Mouse (Mus musculus): Measurements from ENCODE around the gene Ctsz. TPM values are rescaled to one million over a fixed set of nuclear protein-coding genes. Genes with fewer than 3 reads are reported as not detected.

Ctsz gene
- total and polyA plus RNA-seq, 3 experiments, result 93.7 to 118 TPM; not detected in 1

GRCm38 (mm10) chr2:174410222-174410621 lies 28.6 kb downstream of the Ctsz start:
- peaks cover 0 to 4% of the 10 kb centered on the region in 2 experiments; a peak in 1 of 4 replicates for H3K4me1 ChIP-seq (ENCODE audit: control insufficient read depth in 1 of 2, insufficient read depth in 2 of 2, low read length in 2 of 2)
- H3K27ac ChIP-seq (ENCODE audit: control insufficient read depth, low read depth, low read length), result no peak overlapping the region
- TF ChIP-seq CHD2 (IDR thresholded peaks at IDR 0.05; ENCODE audit: low read length), result no peak
- H3K4me3 ChIP-seq (ENCODE audit: control insufficient read depth in 1 of 2, insufficient read depth in 1 of 2, low read depth in 2 of 2, low read length in 2 of 2), result no peak overlapping the region
- peaks cover 0 to 5% of the 10 kb centered on the region in 2 experiments; a peak in 1 of 4 replicates for H3K36me3 ChIP-seq (ENCODE audit: control insufficient read depth in 1 of 2, insufficient read depth in 2 of 2, low read length in 2 of 2)
- peak; percentile 54 for DNase-seq (ENCODE audit: low read depth, low spot score)
- no peaks in the 10 kb centered on the region for H3K9me3 ChIP-seq (replicated peaks; ENCODE audit: insufficient read depth, low read length)
- H3K9ac ChIP-seq (ENCODE audit: control insufficient read depth, low read depth, low read length, poor library complexity, severe bottlenecking), result no peak overlapping the region
- no peaks in the 10 kb centered on the region for H3K27me3 ChIP-seq (ENCODE audit: control insufficient read depth in 1 of 2, insufficient read depth in 2 of 2, low read length in 2 of 2)
- H3K79me2 ChIP-seq (ENCODE audit: control insufficient read depth, insufficient read depth, low read length, poor library complexity), result no peaks in the 10 kb centered on the region

DNA sequence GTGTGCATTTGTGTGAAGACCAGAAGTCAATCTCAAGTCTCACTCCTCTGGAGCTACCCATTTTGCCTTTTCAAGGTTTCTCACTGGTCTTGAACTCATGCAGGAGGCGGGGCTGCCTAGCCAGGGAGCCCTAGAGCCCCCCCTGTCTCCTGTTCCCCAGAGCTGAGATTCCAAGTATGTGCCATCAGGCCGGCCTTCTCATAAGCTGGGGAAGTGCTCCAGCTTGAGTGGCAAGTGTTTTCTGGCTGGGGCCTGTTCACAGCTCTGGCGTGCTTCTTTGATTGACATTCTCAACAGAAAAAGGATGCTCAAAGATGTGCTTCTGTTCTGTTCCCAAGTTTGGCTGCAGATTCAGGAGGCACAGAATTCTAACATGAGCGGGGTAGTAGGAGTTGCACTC lies 38.4 kb downstream of the Ctsz start:
- H3K36me3 ChIP-seq (ENCODE audit: control insufficient read depth in 1 of 2, insufficient read depth in 2 of 2, low read length in 2 of 2), result no peaks in the 10 kb centered on the region
- H3K27me3 ChIP-seq (ENCODE audit: control insufficient read depth in 1 of 2, insufficient read depth in 2 of 2, low read length in 2 of 2), result peaks cover 0 to 3% of the 10 kb centered on the region in 2 experiments; a peak in 2 of 4 replicates
- no peak overlapping the region for H3K27ac ChIP-seq (ENCODE audit: control insufficient read depth, low read depth, low read length)
- H3K79me2 ChIP-seq (ENCODE audit: control insufficient read depth, insufficient read depth, low read length, poor library complexity), result no peaks in the 10 kb centered on the region
- DNase-seq (ENCODE audit: low read depth, low spot score), result no peak
- no peaks in the 10 kb centered on the region for H3K4me1 ChIP-seq (ENCODE audit: control insufficient read depth in 1 of 2, insufficient read depth in 2 of 2, low read length in 2 of 2)
- H3K9me3 ChIP-seq (replicated peaks; ENCODE audit: insufficient read depth, low read length), result no peaks in the 10 kb centered on the region
- no peak overlapping the region for H3K4me3 ChIP-seq (ENCODE audit: control insufficient read depth in 1 of 2, insufficient read depth in 1 of 2, low read depth in 2 of 2, low read length in 2 of 2)
- H3K9ac ChIP-seq (ENCODE audit: control insufficient read depth, low read depth, low read length, poor library complexity, severe bottlenecking), result no peak overlapping the region
- TF ChIP-seq ZNF384 (IDR thresholded peaks at IDR 0.05; ENCODE audit: low read depth, low read length), result no peak
- no peak for TF ChIP-seq RCOR1 (IDR thresholded peaks at IDR 0.05; ENCODE audit: low read depth, low read length)
- no peak for TF ChIP-seq MAX (IDR thresholded peaks at IDR 0.05; ENCODE audit: low read length)
- no peak for TF ChIP-seq POLR2AphosphoS2 (IDR thresholded peaks at IDR 0.05; ENCODE audit: low read length)
- no peak for TF ChIP-seq CHD2 (IDR thresholded peaks at IDR 0.05; ENCODE audit: low read length)
- no peak for TF ChIP-seq KAT2A (conservative IDR thresholded peaks at IDR 0.05; ENCODE audit: low read depth, low read length)
- TF ChIP-seq GATA1 (IDR thresholded peaks at IDR 0.05; ENCODE audit: low read depth, low read length), result no peak
- TF ChIP-seq BHLHE40 (IDR thresholded peaks at IDR 0.05; ENCODE audit: borderline replicate concordance, low read depth, low read length), result no peak
- no peak for TF ChIP-seq MAFK (IDR thresholded peaks at IDR 0.05; ENCODE audit: borderline replicate concordance, low read depth, low read length)
- no peak for TF ChIP-seq MYC (IDR thresholded peaks at IDR 0.05; ENCODE audit: low read depth, low read length)
- TF ChIP-seq TBP (IDR thresholded peaks at IDR 0.05; ENCODE audit: low read depth, low read length), result no peak

GRCm38 (mm10) chr2:174397881-174398280 lies 41.0 kb downstream of the Ctsz start:
- no peak overlapping the region for H3K4me3 ChIP-seq (ENCODE audit: control insufficient read depth in 1 of 2, insufficient read depth in 1 of 2, low read depth in 2 of 2, low read length in 2 of 2)
- H3K79me2 ChIP-seq (ENCODE audit: control insufficient read depth, insufficient read depth, low read length, poor library complexity), result no peaks in the 10 kb centered on the region
- H3K36me3 ChIP-seq (ENCODE audit: control insufficient read depth in 1 of 2, insufficient read depth in 2 of 2, low read length in 2 of 2), result no peaks in the 10 kb centered on the region
- no peaks in the 10 kb centered on the region for H3K4me1 ChIP-seq (ENCODE audit: control insufficient read depth in 1 of 2, insufficient read depth in 2 of 2, low read length in 2 of 2)
- H3K9ac ChIP-seq (ENCODE audit: control insufficient read depth, low read depth, low read length, poor library complexity, severe bottlenecking), result no peak overlapping the region
- DNase-seq (ENCODE audit: low read depth, low spot score), result no peak
- no peaks in the 10 kb centered on the region for H3K9me3 ChIP-seq (replicated peaks; ENCODE audit: insufficient read depth, low read length)
- H3K27ac ChIP-seq (ENCODE audit: control insufficient read depth, low read depth, low read length), result no peak overlapping the region
- H3K27me3 ChIP-seq (ENCODE audit: control insufficient read depth in 1 of 2, insufficient read depth in 2 of 2, low read length in 2 of 2), result peaks cover 0 to 3% of the 10 kb centered on the region in 2 experiments; a peak in 1 of 4 replicates
- TF ChIP-seq RCOR1 (IDR thresholded peaks at IDR 0.05; ENCODE audit: low read depth, low read length), result no peak
- no peak for TF ChIP-seq JUND (IDR thresholded peaks at IDR 0.05; ENCODE audit: low read depth, low read length)
- no peak for TF ChIP-seq MEF2A (IDR thresholded peaks at IDR 0.05; ENCODE audit: extremely low read depth, insufficient replicate concordance, low read depth, low read length, poor library complexity, severe bottlenecking)
- no peak for TF ChIP-seq SIN3A (IDR thresholded peaks at IDR 0.05; ENCODE audit: low read length)
- TF ChIP-seq CTCF (IDR thresholded peaks at IDR 0.05 in 2 of 3, conservative IDR thresholded peaks at IDR 0.05 in 1 of 3; ENCODE audit: control insufficient read depth in 1 of 3, insufficient read depth in 1 of 3, low read depth in 2 of 3, low read length in 3 of 3, poor library complexity in 1 of 3, severe bottlenecking in 1 of 3), result no peak
- no peak for TF ChIP-seq TCF12 (IDR thresholded peaks at IDR 0.05; ENCODE audit: low read depth, low read length)
- TF ChIP-seq ETS1 (IDR thresholded peaks at IDR 0.05; ENCODE audit: low read depth, low read length), result no peak
- no peak for TF ChIP-seq NELFE (IDR thresholded peaks at IDR 0.05; ENCODE audit: low read depth, low read length)
- no peak for TF ChIP-seq E2F4 (IDR thresholded peaks at IDR 0.05; ENCODE audit: borderline replicate concordance, low read depth, low read length)
- TF ChIP-seq TAL1 (IDR thresholded peaks at IDR 0.05; ENCODE audit: low read length), result no peak
- no peak for TF ChIP-seq NRF1 (IDR thresholded peaks at IDR 0.05; ENCODE audit: insufficient read depth, low read depth, low read length, poor library complexity, severe bottlenecking)
- TF ChIP-seq MAX (IDR thresholded peaks at IDR 0.05; ENCODE audit: low read length), result no peak
- TF ChIP-seq UBTF (IDR thresholded peaks at IDR 0.05; ENCODE audit: borderline replicate concordance, insufficient read depth, low read depth, low read length), result no peak
- TF ChIP-seq POLR2A (IDR thresholded peaks at IDR 0.05; ENCODE audit: control insufficient read depth in 1 of 2, insufficient read depth in 1 of 2, low read depth in 1 of 2, low read length in 2 of 2, poor library complexity in 1 of 2), result no peak
- TF ChIP-seq ZC3H11A (IDR thresholded peaks at IDR 0.05; ENCODE audit: low read depth, low read length), result no peak
- TF ChIP-seq MYC (IDR thresholded peaks at IDR 0.05; ENCODE audit: low read depth, low read length), result no peak
- no peak for TF ChIP-seq ZKSCAN1 (IDR thresholded peaks at IDR 0.05; ENCODE audit: low read depth, low read length)
- no peak for TF ChIP-seq RAD21 (IDR thresholded peaks at IDR 0.05; ENCODE audit: low read depth, low read length)
- TF ChIP-seq POLR2AphosphoS5 (IDR thresholded peaks at IDR 0.05; ENCODE audit: borderline replicate concordance, low read depth, low read length), result no peak

Data from MEL (cell line).